Mouse (Mus musculus) C2C12 (cell line): ENCODE data around the gene Nr4a1. TPM values are rescaled to one million over a fixed set of nuclear protein-coding genes. Genes with fewer than 3 reads are reported as not detected.

Experiments
- H3K27me3 ChIP-seq: one replicate; pipeline ENCODE4 v1.6.1; 2011; ENCODE audit not compliant: control insufficient read depth, insufficient read depth, insufficient read length
- H3K36me3 ChIP-seq: one replicate; pipeline ENCODE4 v1.6.1; 2011; ENCODE audit not compliant: control insufficient read depth, insufficient read depth
- H3K4me3 ChIP-seq: one replicate; pipeline ENCODE4 v1.5.1; 2011; ENCODE audit warnings: mild to moderate bottlenecking, control low read depth; ENCODE audit not compliant: poor library complexity, insufficient read depth, severe bottlenecking
- H3K79me2 ChIP-seq: one replicate; pipeline ENCODE4 v1.6.1; 2011; ENCODE audit not compliant: control insufficient read depth, insufficient read depth
- H3K79me3 ChIP-seq: one replicate; pipeline ENCODE4 v1.6.1; 2011; ENCODE audit warnings: low read depth, control low read depth
- H3ac ChIP-seq: one replicate; pipeline ENCODE3; 2011; ENCODE audit warnings: low read depth; ENCODE audit not compliant: control insufficient read depth, insufficient read length
- CEBPB ChIP-seq: IDR thresholded peaks from one replicate; pipeline ENCODE4 v1.6.1; 2011; ENCODE audit warnings: low read depth, mild to moderate bottlenecking, control low read depth, moderate library complexity
- CTCF ChIP-seq: IDR thresholded peaks from one replicate; pipeline ENCODE4 v1.5.1; 2011; ENCODE audit not compliant: control insufficient read depth, insufficient read depth, insufficient read length
- FOSL1 ChIP-seq: IDR thresholded peaks from one replicate; pipeline ENCODE4 v1.8.0; 2011; ENCODE audit warnings: mild to moderate bottlenecking, low read length; ENCODE audit not compliant: poor library complexity, insufficient read depth, severe bottlenecking
- MAX ChIP-seq: IDR thresholded peaks from one replicate; pipeline ENCODE4 v1.6.1; 2011; ENCODE audit warnings: mild to moderate bottlenecking, control low read depth
- MYOD1 ChIP-seq: IDR thresholded peaks from one replicate; pipeline ENCODE4 v1.6.1; 2011; ENCODE audit warnings: low read depth; ENCODE audit not compliant: control insufficient read depth, insufficient read length
- MYOG ChIP-seq: IDR thresholded peaks from one replicate; pipeline ENCODE4 v1.6.1; 2011; ENCODE audit not compliant: control insufficient read depth, insufficient read length; ENCODE audit errors: extremely low read depth
- USF1 ChIP-seq: IDR thresholded peaks from one replicate; pipeline ENCODE4 v1.6.1; 2011; ENCODE audit warnings: low read depth, mild to moderate bottlenecking, control low read depth, moderate library complexity
- polyA plus RNA-seq: library from polyadenylated mRNA; unstranded; fragments of >200 nt; fragmentation: generic; extraction: Trizol; gene quantifications from one replicate; pipeline ENCODE4 v1.2.1, GENCODE M21; 2012; ENCODE audit warnings: missing spikeins

The Nr4a1 gene
- polyA plus RNA-seq, 1 experiment = 8.1 TPM

DNA sequence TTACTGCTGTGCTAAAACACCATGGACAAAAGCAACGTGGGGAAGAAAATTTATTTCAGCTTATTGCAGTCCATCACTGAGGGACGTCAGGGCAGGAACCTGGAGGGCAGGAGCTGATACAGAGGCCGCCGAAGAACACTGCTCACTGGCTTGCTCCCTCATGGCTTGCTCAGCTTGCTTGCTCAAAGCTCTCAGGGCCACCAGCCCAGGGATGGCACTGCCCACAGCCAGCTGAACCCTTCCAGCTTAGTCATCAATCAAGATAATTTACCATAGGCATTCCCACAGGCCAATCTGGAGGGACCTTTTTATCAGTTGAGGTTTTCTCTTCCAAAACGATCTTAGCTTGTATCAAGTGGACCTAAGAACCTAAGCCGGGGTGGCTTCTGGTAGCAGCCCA is 57.9 kb downstream of the Nr4a1 start:
- H3K79me3 ChIP-seq = no peaks in the 10 kb centered on the region
- H3K27me3 ChIP-seq = peaks cover 5% of the 10 kb centered on the region
- no peak overlapping the region for H3K4me3 ChIP-seq
- no peaks in the 10 kb centered on the region for H3K79me2 ChIP-seq
- TF ChIP-seq CTCF (no peak), MYOD1 (peak; percentile 26)
- no peaks in the 10 kb centered on the region for H3K36me3 ChIP-seq
- no peak overlapping the region for H3ac ChIP-seq

DNA sequence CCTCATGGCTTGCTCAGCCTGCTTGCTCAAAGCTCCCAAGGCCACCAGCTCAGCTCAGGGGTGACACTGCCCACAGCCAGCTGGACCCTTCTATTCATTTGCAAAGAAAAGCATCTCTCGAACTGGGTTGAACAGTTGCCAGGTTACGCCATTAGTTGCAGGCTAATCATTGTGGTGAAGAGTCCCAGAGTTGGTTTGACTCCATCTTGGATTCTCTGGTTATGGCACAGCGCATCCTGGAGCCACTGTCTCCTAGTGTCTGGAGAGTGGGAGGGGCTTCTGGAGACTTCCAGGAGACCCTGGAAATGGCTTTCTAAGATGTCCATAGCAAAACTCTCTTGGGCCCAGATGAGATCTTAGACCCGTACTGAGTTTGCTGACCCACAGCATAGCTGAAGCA is 61.3 kb downstream of the Nr4a1 start:
- Histone ChIP-seq H3K36me3 (no peaks in the 10 kb centered on the region), H3K27me3 (no peaks in the 10 kb centered on the region), H3K79me2 (no peaks in the 10 kb centered on the region), H3ac (no peak overlapping the region), H3K4me3 (no peak overlapping the region), H3K79me3 (no peaks in the 10 kb centered on the region)
- no peak for TF ChIP-seq USF1
- no peak for TF ChIP-seq CTCF
- no peak for TF ChIP-seq MAX
- TF ChIP-seq CEBPB = no peak
- no peak for TF ChIP-seq FOSL1
- no peak for TF ChIP-seq MYOD1
- TF ChIP-seq MYOG = no peak

DNA sequence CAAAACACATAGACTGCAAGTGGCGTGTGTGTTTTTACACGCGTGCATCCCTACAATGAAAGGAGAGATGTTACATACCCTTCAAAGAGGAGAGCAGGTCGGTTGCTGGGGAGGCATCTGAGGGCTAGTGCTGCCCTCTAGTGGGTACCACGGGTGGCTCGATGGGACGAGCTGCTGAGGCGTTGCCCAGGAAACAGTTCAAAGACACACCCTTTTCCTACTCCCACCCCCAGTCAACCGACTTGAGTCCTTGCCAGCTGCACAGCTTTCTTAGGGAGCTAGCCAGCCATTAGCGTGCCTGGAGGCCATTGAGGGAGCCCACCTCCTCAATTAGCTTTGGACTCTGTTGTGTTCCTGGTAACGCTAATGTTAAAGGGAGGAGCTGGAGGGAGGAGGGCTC is 61.8 kb downstream of the Nr4a1 start:
- H3K36me3 ChIP-seq = no peaks in the 10 kb centered on the region
- no peaks in the 10 kb centered on the region for H3K27me3 ChIP-seq
- no peak for TF ChIP-seq FOSL1
- TF ChIP-seq MAX = peak; percentile 29
- TF ChIP-seq CTCF = peak; percentile 98
- H3K79me2 ChIP-seq = no peaks in the 10 kb centered on the region
- H3ac ChIP-seq = peak overlapping the region; percentile 20
- no peaks in the 10 kb centered on the region for H3K79me3 ChIP-seq
- H3K4me3 ChIP-seq = no peak overlapping the region

DNA sequence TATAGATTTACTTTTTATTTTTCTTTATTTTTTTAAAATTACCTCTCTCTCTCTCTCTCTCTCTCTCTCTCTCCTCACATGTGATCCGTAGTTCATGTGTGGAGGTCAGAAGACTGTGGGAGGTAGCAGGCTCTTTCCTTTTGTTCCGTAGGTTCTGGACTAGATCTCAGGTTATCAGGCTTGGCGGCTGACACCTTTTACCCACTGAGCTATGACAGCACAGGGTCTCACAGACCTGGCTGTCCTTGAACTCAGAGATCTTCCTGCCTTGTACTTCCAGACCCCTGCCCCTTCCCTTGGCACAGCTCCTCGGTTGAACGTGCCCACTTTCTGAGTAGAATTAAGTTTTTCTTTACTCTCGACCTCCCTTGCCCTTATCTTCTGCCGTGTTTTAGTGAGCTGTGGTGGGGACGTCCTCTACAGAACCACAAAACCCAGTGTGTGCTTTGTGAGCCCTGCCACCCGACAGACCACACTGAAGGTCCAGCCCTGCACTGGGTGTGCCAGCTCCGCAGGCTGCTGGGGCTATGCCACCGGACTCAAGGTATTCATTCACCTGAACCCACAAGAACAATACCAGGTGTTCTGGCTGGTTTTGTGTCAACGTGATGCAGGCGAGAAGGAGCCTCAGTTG is 62.3 kb downstream of the Nr4a1 start:
- no peak overlapping the region for H3K4me3 ChIP-seq
- H3K27me3 ChIP-seq = no peaks in the 10 kb centered on the region
- TF ChIP-seq CTCF (no peak), MYOD1 (no peak), CEBPB (no peak), USF1 (no peak), MYOG (no peak), MAX (no peak), FOSL1 (no peak)
- H3K79me3 ChIP-seq = no peaks in the 10 kb centered on the region
- no peaks in the 10 kb centered on the region for H3K36me3 ChIP-seq
- H3ac ChIP-seq = no peak overlapping the region
- no peaks in the 10 kb centered on the region for H3K79me2 ChIP-seq

DNA sequence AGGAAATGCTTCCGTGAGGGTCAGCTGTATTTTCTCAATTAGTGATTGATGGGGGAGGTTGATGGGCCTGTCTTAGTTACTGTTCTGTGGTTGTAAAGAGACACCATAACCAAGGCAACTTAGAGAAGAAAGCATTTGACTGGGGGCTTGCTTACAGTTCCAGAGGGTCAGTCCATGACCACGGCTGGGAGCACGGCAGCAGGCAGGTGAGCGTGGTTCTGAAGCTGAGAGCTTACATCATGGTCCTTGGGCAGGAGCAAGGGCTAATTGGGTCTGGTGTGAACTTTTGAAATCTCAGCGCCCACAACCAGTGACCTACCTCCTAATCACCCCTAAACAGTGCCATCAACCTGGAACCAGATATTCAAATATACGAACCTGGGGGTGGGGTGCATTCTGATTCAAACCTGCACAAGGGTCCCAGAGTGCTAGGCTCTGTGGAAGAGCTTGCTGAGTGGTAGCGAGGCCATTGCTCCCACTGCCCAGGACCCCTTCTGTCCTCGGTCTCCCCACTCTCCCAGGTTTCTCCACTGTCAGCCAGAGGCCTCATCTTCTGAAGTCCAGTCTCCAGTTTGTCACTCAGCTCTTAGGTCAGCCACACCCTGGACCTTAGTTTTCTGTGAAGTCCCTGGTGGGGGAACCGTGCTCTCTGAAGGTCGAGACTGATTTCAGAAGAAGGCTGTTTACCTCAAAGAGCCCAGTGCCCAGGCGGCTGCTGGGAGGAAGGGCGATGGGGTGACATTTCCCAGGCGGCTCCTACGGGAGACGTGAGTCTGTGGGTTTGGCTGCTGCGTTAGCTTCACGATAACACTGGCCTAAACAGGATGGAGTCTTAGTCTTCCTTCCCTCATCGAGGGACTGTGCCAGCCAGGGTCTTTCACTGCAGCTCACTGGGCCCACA is 63.1 kb downstream of the Nr4a1 start:
- Histone ChIP-seq H3ac (no peak overlapping the region), H3K36me3 (no peaks in the 10 kb centered on the region), H3K79me3 (no peaks in the 10 kb centered on the region), H3K79me2 (no peaks in the 10 kb centered on the region), H3K27me3 (no peaks in the 10 kb centered on the region), H3K4me3 (no peak overlapping the region)
- TF ChIP-seq MAX (no peak), CTCF (no peak), CEBPB (no peak), MYOG (no peak), FOSL1 (no peak), MYOD1 (no peak), USF1 (no peak)
